Mouse (Mus musculus): ENCODE data around the gene Ubqln1. TPM values are rescaled to one million over a fixed set of nuclear protein-coding genes. Genes with fewer than 3 reads are reported as not detected.

Gene Ubqln1
- polyA plus RNA-seq, 1 experiment from 2014 or later: 139 TPM

- peaks cover 16% of the 10 kb centered on the region; the same call in 1 of the 2 replicates for H3K36me3 ChIP-seq (replicated peaks)
- no peak for ATAC-seq (replicated peaks)
Observed at GRCm38 (mm10) chr13:58176105-58176504, 39.3 kb downstream of the Ubqln1 start.

DNA sequence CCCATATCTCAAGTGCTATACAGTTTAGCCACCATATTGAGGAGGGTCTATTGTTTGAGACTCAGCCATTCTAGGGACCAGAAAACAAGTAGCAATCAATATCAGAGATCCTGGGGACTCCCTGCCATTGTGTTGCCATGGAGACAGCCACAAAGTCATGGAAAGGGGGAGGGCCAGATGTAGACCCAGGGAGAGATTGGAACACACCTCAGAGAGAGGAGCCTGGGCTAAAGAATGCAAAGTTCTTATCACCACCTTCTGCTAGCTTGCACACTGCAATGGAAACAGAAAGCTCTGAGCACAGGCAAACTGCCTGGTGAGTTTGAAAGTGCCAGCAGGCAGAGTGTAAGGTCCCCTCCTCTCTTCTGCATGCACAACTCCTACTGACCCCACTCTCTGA, 47.3 kb downstream of the Ubqln1 start:
- Histone ChIP-seq H3K9ac (no peak overlapping the region), H3K27me3 (replicated peaks) (no peaks in the 10 kb centered on the region), H3K27ac (no peak overlapping the region), H3K4me2 (no peak overlapping the region), H3K9me3 (no peaks in the 10 kb centered on the region), H3K4me1 (no peaks in the 10 kb centered on the region; the same call in 1 of the 2 replicates), H3K4me3 (no peak overlapping the region), H3K36me3 (replicated peaks) (peaks cover 11% of the 10 kb centered on the region)
- no peak for ATAC-seq (replicated peaks)

More at GRCm38 (mm10) chr13:58176105-58176504, 39.3 kb downstream of the Ubqln1 start:
- Histone ChIP-seq H3K9ac (no peak overlapping the region), H3K4me2 (no peak overlapping the region), H3K27ac (no peak overlapping the region), H3K27me3 (replicated peaks) (no peaks in the 10 kb centered on the region), H3K9me3 (no peaks in the 10 kb centered on the region), H3K4me3 (no peak overlapping the region), H3K4me1 (no peaks in the 10 kb centered on the region)
- WGBS: 98% methylated on average over 3 of the region's 3 CpGs

DNA sequence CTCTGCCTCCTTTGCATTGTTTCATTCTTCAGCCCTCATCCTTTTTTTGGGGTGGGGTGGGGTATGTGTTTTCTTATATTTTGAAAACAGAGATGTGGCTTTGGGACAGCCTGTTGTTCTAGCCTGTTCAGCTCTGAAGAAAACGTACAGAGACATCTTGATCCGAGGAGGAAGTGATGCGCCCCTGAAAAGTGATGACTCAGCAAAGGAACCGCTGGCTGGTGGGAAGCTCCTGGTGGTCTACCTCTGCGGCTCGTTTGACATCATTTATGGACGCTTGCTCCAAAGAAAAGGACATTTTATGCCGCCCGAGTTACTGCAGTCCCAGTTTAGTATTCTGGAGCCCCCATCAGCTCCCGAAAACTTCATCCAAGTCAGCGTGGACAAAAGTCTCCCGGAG, 52.1 kb downstream of the Ubqln1 start:
- 97% methylated on average over 12 of the region's 12 CpGs for WGBS
- peaks cover 2% of the 10 kb centered on the region; the same call in 1 of the 2 replicates for H3K4me1 ChIP-seq
- no peak overlapping the region for H3K4me3 ChIP-seq
- H3K9ac ChIP-seq: no peak overlapping the region
- no peak overlapping the region for H3K4me2 ChIP-seq
- H3K36me3 ChIP-seq (replicated peaks): peaks cover 17% of the 10 kb centered on the region; the same call in 1 of the 2 replicates
- no peaks in the 10 kb centered on the region for H3K9me3 ChIP-seq
- H3K27ac ChIP-seq: no peak overlapping the region
- no peaks in the 10 kb centered on the region for H3K27me3 ChIP-seq (replicated peaks)
- no peak for ATAC-seq (replicated peaks)

GRCm38 (mm10) chr13:58160761-58161160, 54.7 kb downstream of the Ubqln1 start:
- Histone ChIP-seq H3K9me3 (no peaks in the 10 kb centered on the region), H3K27ac (no peak overlapping the region), H3K4me3 (no peak overlapping the region), H3K4me1 (peaks cover 15% of the 10 kb centered on the region), H3K4me2 (no peak overlapping the region), H3K36me3 (replicated peaks) (peaks cover 17% of the 10 kb centered on the region; the same call in 1 of the 2 replicates), H3K27me3 (replicated peaks) (no peaks in the 10 kb centered on the region), H3K9ac (no peak overlapping the region)
- no peak for ATAC-seq (replicated peaks)
- 96% methylated on average over 15 of the region's 15 CpGs for WGBS

- Histone ChIP-seq H3K4me2 (peak overlapping the region; percentile 97), H3K27me3 (replicated peaks) (no peaks in the 10 kb centered on the region), H3K36me3 (replicated peaks) (peaks cover 11% of the 10 kb centered on the region; the same call in 1 of the 2 replicates), H3K9ac (peak overlapping the region; percentile 84), H3K4me1 (peaks cover 15% of the 10 kb centered on the region), H3K27ac (peak overlapping the region; percentile 77), H3K9me3 (no peaks in the 10 kb centered on the region), H3K4me3 (peak overlapping the region; percentile 96)
- ATAC-seq (replicated peaks): peak; percentile 43; the same call in 1 of the 2 replicates
- WGBS: 7% methylated on average over 16 of the region's 16 CpGs
Observed at GRCm38 (mm10) chr13:58158099-58158912, 57.1 kb downstream of the Ubqln1 start.

DNA sequence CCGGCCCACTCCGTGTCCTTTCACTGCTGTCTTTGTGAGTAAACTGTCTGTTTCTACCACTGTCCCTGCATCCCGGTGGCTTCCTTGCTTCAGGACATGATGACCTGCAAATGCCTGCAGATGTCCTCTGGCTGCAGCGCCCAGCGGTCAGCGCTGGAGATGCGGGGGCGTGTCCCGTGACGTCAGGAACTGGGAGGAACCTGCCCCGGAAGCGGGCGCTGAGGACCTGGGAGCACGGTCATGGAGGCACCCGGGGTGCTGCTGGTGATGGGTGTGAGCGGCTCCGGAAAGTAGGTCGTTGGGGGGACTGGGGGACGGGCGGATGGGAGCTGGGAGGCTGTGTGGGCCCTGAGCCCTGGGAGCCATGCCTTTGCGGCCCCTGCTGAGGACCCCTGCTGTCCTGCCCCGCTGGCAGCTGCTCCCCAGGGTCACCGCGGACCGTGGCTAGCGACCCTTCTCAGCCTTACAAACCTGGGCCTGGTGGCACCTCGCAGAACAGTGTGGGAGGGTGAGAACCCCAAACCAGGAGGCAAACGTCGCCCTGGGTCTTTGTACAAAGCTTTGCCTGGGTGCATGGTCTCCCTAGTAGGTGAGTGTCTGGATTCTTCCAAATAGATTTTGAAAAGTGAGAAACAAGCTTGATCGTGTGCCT, 57.9 kb downstream of the Ubqln1 start, which contains the start of gene Idnk:
Gene Idnk, plus strand, starts transcription at position 203 of the 652 bp plus-strand sequence.
- Histone ChIP-seq H3K9ac (peak within 1 kb of the TSS; percentile 84), H3K36me3 (replicated peaks) (peaks cover 11% of the 10 kb centered on the region; the same call in 1 of the 2 replicates), H3K4me1 (peaks cover 15% of the 10 kb centered on the region), H3K27me3 (replicated peaks) (no peaks in the 10 kb centered on the region), H3K27ac (peak within 1 kb of the TSS; percentile 77), H3K4me2 (peak within 1 kb of the TSS; percentile 97), H3K9me3 (no peaks in the 10 kb centered on the region), H3K4me3 (peak within 1 kb of the TSS; percentile 96)
- under 1% methylated on average over 30 of the region's 30 CpGs for WGBS
- ATAC-seq (replicated peaks): peak; percentile 93

GRCm38 (mm10) chr13:58157036-58157435, 58.4 kb downstream of the Ubqln1 start:
- H3K27me3 ChIP-seq (replicated peaks): no peaks in the 10 kb centered on the region
- H3K9me3 ChIP-seq: no peaks in the 10 kb centered on the region
- peaks cover 15% of the 10 kb centered on the region for H3K4me1 ChIP-seq
- H3K9ac ChIP-seq: peak overlapping the region; percentile 84
- peak overlapping the region; percentile 96 for H3K4me3 ChIP-seq
- peaks cover 11% of the 10 kb centered on the region; the same call in 1 of the 2 replicates for H3K36me3 ChIP-seq (replicated peaks)
- peak overlapping the region; percentile 77 for H3K27ac ChIP-seq
- ATAC-seq (replicated peaks): peak; percentile 28; the same call in 1 of the 2 replicates
- WGBS: 18% methylated on average over 8 of the region's 8 CpGs
- H3K4me2 ChIP-seq: peak overlapping the region; percentile 97

DNA sequence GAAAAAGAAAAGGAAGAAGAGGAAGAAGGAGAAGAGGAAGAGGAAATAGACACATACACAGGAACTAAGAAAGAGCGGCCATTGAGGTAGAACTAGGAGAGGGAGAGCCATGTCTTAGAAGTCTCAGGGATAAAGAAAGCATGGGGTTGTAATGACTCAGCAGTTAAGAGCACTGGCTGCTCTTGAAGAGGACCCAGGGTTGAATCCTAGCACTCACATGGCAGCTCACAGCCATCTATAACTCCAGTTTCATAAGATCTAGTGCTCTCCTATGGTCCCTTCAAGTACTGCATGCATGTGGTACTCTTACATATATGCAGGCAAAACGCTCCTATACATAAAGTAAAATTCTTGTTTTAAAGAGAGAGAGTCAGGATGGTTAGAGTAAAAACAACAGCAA, 59.4 kb downstream of the Ubqln1 start:
- peaks cover 5% of the 10 kb centered on the region; the same call in 1 of the 2 replicates for H3K36me3 ChIP-seq (replicated peaks)
- no peak overlapping the region for H3K4me3 ChIP-seq
- H3K9ac ChIP-seq: no peak overlapping the region
- WGBS: 91% methylated on average over 2 of the region's 2 CpGs
- no peak for ATAC-seq (replicated peaks)
- H3K27me3 ChIP-seq (replicated peaks): no peaks in the 10 kb centered on the region
- peaks cover 15% of the 10 kb centered on the region for H3K4me1 ChIP-seq
- H3K4me2 ChIP-seq: no peak overlapping the region
- H3K27ac ChIP-seq: no peak overlapping the region
- H3K9me3 ChIP-seq: no peaks in the 10 kb centered on the region

DNA sequence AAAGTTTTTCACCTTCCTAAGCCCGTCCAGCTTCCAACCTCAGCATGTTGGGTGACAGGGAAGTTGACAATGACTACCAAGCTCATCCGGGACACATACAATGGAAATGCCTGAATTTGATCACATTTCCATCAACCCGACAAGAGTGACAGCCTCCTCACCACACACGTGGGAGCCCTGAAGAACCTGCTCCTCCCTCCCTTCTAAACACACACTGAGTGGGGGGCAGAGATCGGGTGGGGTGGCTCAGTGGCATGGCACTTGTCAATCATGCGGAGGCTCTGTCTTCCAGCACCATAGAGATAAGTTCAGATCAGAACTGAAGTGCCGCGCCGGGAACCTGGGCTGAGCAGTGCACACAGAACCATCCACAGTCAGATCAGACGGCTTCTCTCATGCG, 65.0 kb downstream of the Ubqln1 start:
- Histone ChIP-seq H3K4me1 (peaks cover 12% of the 10 kb centered on the region), H3K4me2 (no peak overlapping the region), H3K27ac (no peak overlapping the region), H3K9ac (no peak overlapping the region), H3K27me3 (replicated peaks) (no peaks in the 10 kb centered on the region), H3K36me3 (replicated peaks) (no peaks in the 10 kb centered on the region), H3K4me3 (no peak overlapping the region), H3K9me3 (no peaks in the 10 kb centered on the region)
- WGBS: 79% methylated on average over 11 of the region's 11 CpGs
- no peak for ATAC-seq (replicated peaks)

DNA sequence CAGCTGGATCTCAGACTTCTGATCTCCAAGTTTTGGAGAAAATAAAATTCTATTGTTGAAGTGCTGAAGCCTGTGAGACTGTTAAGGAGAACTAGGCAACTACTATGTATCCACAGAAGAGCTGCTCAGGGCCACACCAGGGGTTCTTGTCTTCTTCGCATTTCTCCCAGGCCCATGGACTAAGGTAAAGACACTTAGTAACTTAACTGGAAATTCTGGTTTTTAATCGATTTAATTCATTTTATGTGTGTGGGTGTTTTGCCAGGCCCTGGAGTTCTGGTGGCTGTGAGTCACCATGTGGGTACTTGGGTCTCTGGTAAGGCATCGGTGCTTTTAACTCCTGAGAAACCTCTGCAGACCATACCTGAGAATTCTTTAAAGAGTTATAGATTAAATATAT, 65.8 kb downstream of the Ubqln1 start:
- H3K9me3 ChIP-seq: no peaks in the 10 kb centered on the region
- no peaks in the 10 kb centered on the region for H3K27me3 ChIP-seq (replicated peaks)
- H3K4me1 ChIP-seq: peaks cover 12% of the 10 kb centered on the region
- H3K4me2 ChIP-seq: no peak overlapping the region
- no peak overlapping the region for H3K9ac ChIP-seq
- no peak overlapping the region for H3K27ac ChIP-seq
- H3K36me3 ChIP-seq (replicated peaks): no peaks in the 10 kb centered on the region
- WGBS: 88% methylated on average over 3 of the region's 3 CpGs
- no peak for ATAC-seq (replicated peaks)
- H3K4me3 ChIP-seq: no peak overlapping the region

DNA sequence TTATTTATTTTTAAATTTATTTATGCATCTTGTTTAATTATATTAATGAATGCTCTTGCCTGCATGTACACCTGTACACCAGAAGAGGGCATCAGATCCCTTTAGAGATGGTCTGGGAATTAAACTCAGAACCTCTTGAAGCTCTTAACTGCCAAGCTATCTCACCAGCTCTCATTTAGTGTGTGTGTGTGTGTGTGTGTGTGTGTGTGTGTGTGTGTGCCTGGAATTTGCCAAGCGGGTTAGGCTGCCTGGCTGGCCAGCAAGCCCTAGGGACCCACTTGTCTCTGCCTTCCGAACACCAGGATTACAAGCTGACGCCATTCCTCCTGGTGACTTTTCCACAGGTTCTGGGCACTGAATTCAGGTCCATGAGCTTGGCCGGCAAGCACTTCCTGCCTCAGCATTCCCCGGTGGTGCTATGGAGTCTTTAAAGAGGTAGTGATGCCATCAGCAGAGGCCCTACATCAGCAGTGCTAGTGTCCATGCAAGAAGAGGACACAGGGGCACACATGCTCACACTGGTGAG, 66.4 kb downstream of the Ubqln1 start:
- no peak overlapping the region for H3K27ac ChIP-seq
- H3K4me2 ChIP-seq: peak overlapping the region; percentile 62
- no peak overlapping the region for H3K9ac ChIP-seq
- ATAC-seq (replicated peaks): peak; percentile 75
- H3K9me3 ChIP-seq: no peaks in the 10 kb centered on the region
- peaks cover 12% of the 10 kb centered on the region for H3K4me1 ChIP-seq
- WGBS: 30% methylated on average over 5 of the region's 5 CpGs
- H3K4me3 ChIP-seq: peak overlapping the region; percentile 32
- H3K27me3 ChIP-seq (replicated peaks): no peaks in the 10 kb centered on the region
- no peaks in the 10 kb centered on the region for H3K36me3 ChIP-seq (replicated peaks)

GRCm38 (mm10) chr13:58148256-58148831, 67.1 kb downstream of the Ubqln1 start:
- peak overlapping the region; percentile 23; the same call in 1 of the 2 replicates for H3K9ac ChIP-seq
- ATAC-seq (replicated peaks): peak; percentile 90
- peak overlapping the region; percentile 62 for H3K4me2 ChIP-seq
- H3K36me3 ChIP-seq (replicated peaks): no peaks in the 10 kb centered on the region
- peak overlapping the region; percentile 32 for H3K4me3 ChIP-seq
- H3K4me1 ChIP-seq: peaks cover 12% of the 10 kb centered on the region
- peak overlapping the region; percentile 62 for H3K27ac ChIP-seq
- under 1% methylated on average over 17 of the region's 17 CpGs for WGBS
- no peaks in the 10 kb centered on the region for H3K27me3 ChIP-seq (replicated peaks)
- no peaks in the 10 kb centered on the region for H3K9me3 ChIP-seq

Measured in midbrain, embryonic 15.5 days (tissue).